Mouse (Mus musculus): ENCODE data around the gene Idh2. TPM values are rescaled to one million over a fixed set of nuclear protein-coding genes. Genes with fewer than 3 reads are reported as not detected.

Gene Idh2
- total and polyA plus RNA-seq, 3 experiments = 121 to 268 (median 181) TPM

DNA sequence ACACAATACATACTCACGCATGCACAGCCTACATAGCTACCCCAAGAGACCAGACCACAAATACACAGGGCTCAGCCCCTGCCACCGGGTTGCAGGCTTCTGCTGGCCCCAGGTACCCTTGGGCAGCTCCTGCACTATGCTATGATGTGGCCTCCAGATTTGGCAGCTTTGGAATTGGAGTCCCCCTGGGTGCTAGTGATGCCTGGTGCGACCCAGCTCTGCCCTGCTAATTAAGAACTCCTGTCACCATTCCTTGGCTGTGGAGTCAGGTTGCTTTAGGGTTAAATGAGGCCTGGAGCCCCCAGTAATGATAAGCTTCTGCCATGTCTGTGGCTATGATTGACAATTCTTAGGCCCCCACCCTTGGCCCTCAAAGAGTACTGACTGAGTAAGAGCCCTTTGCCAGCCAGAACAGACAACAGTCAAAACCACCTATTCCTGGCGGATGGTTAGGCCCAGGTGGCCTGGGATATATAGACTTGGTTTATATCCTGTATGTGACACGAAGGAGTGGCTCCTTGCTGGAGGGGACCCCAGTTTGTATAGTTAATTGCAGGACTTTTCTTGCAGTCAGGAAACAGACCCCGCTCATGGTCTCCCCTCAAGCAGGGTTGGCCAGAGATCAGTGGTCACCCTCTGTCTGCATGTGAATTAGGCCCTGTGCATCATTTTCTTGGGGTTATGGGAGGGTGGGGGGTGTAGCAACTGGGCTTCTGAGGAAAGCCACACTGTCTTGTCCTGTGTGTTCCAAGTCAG is 38.1 kb downstream of the Idh2 start:
- Histone ChIP-seq H3K36me3 (ENCODE audit: control insufficient read depth in 1 of 2, insufficient read depth in 2 of 2, low read length in 2 of 2) (peaks cover 0 to 35% of the 10 kb centered on the region in 2 experiments; a peak in 2 of 4 replicates), H3K27ac (ENCODE audit: control insufficient read depth, low read depth, low read length) (no peak overlapping the region), H3K9me3 (replicated peaks; ENCODE audit: insufficient read depth, low read length) (no peaks in the 10 kb centered on the region), H3K27me3 (ENCODE audit: control insufficient read depth in 1 of 2, insufficient read depth in 2 of 2, low read length in 2 of 2) (no peaks in the 10 kb centered on the region), H3K4me1 (ENCODE audit: control insufficient read depth in 1 of 2, insufficient read depth in 2 of 2, low read length in 2 of 2) (peaks cover 17 to 44% of the 10 kb centered on the region in 2 experiments), H3K79me2 (ENCODE audit: control insufficient read depth, insufficient read depth, low read length, poor library complexity) (no peaks in the 10 kb centered on the region), H3K9ac (ENCODE audit: control insufficient read depth, low read depth, low read length, poor library complexity, severe bottlenecking) (no peak overlapping the region), H3K4me3 (ENCODE audit: control insufficient read depth in 1 of 2, insufficient read depth in 1 of 2, low read depth in 2 of 2, low read length in 2 of 2) (no peak overlapping the region)
- TF ChIP-seq HCFC1 (IDR thresholded peaks at IDR 0.05; ENCODE audit: low read depth, low read length) = no peak
- TF ChIP-seq ELF1 (IDR thresholded peaks at IDR 0.05; ENCODE audit: low read depth, low read length) = no peak
- no peak for TF ChIP-seq POLR2AphosphoS2 (IDR thresholded peaks at IDR 0.05; ENCODE audit: low read length)
- no peak for TF ChIP-seq JUND (IDR thresholded peaks at IDR 0.05; ENCODE audit: low read depth, low read length)
- no peak for TF ChIP-seq MAZ (IDR thresholded peaks at IDR 0.05; ENCODE audit: low read depth, low read length)
- TF ChIP-seq NELFE (IDR thresholded peaks at IDR 0.05; ENCODE audit: low read depth, low read length) = no peak
- TF ChIP-seq ETS1 (IDR thresholded peaks at IDR 0.05; ENCODE audit: low read depth, low read length) = no peak
- TF ChIP-seq ZC3H11A (IDR thresholded peaks at IDR 0.05; ENCODE audit: low read depth, low read length) = no peak
- no peak for TF ChIP-seq NRF1 (IDR thresholded peaks at IDR 0.05; ENCODE audit: insufficient read depth, low read depth, low read length, poor library complexity, severe bottlenecking)
- no peak for TF ChIP-seq ZMIZ1 (IDR thresholded peaks at IDR 0.05; ENCODE audit: low read depth, low read length)
- no peak for TF ChIP-seq TBP (IDR thresholded peaks at IDR 0.05; ENCODE audit: low read depth, low read length)
- no peak for TF ChIP-seq MYC (IDR thresholded peaks at IDR 0.05; ENCODE audit: low read depth, low read length)
- no peak for DNase-seq (ENCODE audit: low read depth, low spot score)

DNA sequence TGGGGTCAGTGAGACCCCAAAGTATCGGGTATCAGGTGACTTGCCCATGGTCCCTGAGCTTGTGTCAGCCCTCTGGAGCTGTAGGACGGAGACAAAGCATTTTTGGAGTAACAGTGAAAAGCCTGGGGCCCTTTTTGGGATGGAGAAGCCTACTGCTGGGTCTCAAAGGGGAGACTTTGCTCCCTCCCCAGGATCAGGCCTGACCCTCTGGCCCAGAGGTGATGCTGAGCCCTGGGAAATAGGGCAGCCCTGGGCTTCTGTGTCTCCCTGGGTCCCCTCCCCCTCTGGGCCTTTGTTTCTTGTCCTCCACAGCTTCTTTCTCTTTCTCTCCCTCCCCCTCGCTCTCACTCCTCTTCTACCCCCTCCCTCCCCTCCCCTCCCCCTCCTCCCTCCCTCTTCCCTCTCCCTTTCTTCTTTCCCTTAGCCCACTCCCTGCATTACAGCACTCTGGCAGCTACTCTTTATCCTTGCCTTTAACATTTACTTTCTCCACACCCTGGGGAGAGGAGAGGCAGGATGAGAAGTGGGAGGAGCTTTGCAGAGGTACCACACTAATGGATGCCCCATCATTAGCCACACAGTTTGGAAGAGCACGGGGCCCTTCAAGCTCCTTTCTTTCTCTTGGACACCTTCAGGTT is 39.1 kb downstream of the Idh2 start:
- H3K36me3 ChIP-seq (ENCODE audit: control insufficient read depth in 1 of 2, insufficient read depth in 2 of 2, low read length in 2 of 2) = peaks cover 0 to 35% of the 10 kb centered on the region in 2 experiments; a peak in 2 of 4 replicates
- TF ChIP-seq TCF12 (IDR thresholded peaks at IDR 0.05; ENCODE audit: low read depth, low read length) (no peak), POLR2A (IDR thresholded peaks at IDR 0.05; ENCODE audit: control insufficient read depth in 1 of 2, insufficient read depth in 1 of 2, low read depth in 1 of 2, low read length in 2 of 2, poor library complexity in 1 of 2) (no peak), CHD1 (IDR thresholded peaks at IDR 0.05; ENCODE audit: low read depth, low read length) (no peak), CHD2 (IDR thresholded peaks at IDR 0.05; ENCODE audit: low read length) (no peak), MYC (IDR thresholded peaks at IDR 0.05; ENCODE audit: low read depth, low read length) (no peak), TAL1 (IDR thresholded peaks at IDR 0.05; ENCODE audit: low read length) (no peak), MEF2A (IDR thresholded peaks at IDR 0.05; ENCODE audit: extremely low read depth, insufficient replicate concordance, low read depth, low read length, poor library complexity, severe bottlenecking) (no peak), ZMIZ1 (IDR thresholded peaks at IDR 0.05; ENCODE audit: low read depth, low read length) (no peak), HCFC1 (IDR thresholded peaks at IDR 0.05; ENCODE audit: low read depth, low read length) (no peak), SMC3 (IDR thresholded peaks at IDR 0.05; ENCODE audit: low read depth, low read length) (no peak), GABPA (IDR thresholded peaks at IDR 0.05; ENCODE audit: low read depth, low read length) (no peak), UBTF (IDR thresholded peaks at IDR 0.05; ENCODE audit: borderline replicate concordance, insufficient read depth, low read depth, low read length) (no peak), ZKSCAN1 (IDR thresholded peaks at IDR 0.05; ENCODE audit: low read depth, low read length) (no peak)
- no peak overlapping the region for H3K9ac ChIP-seq (ENCODE audit: control insufficient read depth, low read depth, low read length, poor library complexity, severe bottlenecking)
- H3K4me1 ChIP-seq (ENCODE audit: control insufficient read depth in 1 of 2, insufficient read depth in 2 of 2, low read length in 2 of 2) = peaks cover 17 to 44% of the 10 kb centered on the region in 2 experiments
- no peak for DNase-seq (ENCODE audit: low read depth, low spot score)
- no peak overlapping the region for H3K4me3 ChIP-seq (ENCODE audit: control insufficient read depth in 1 of 2, insufficient read depth in 1 of 2, low read depth in 2 of 2, low read length in 2 of 2)
- no peaks in the 10 kb centered on the region for H3K9me3 ChIP-seq (replicated peaks; ENCODE audit: insufficient read depth, low read length)
- H3K79me2 ChIP-seq (ENCODE audit: control insufficient read depth, insufficient read depth, low read length, poor library complexity) = no peaks in the 10 kb centered on the region
- no peaks in the 10 kb centered on the region for H3K27me3 ChIP-seq (ENCODE audit: control insufficient read depth in 1 of 2, insufficient read depth in 2 of 2, low read length in 2 of 2)
- peak overlapping the region; percentile 85; the same call in 1 of the 2 replicates for H3K27ac ChIP-seq (ENCODE audit: control insufficient read depth, low read depth, low read length)
